Mouse (Mus musculus): ENCODE results near the gene Hist1h2bq. TPM values are rescaled to one million over a fixed set of nuclear protein-coding genes. Genes with fewer than 3 reads are reported as not detected.
"Not testable (repeated sequence)": the region's sequence is repeated elsewhere in the genome, so short reads cannot be mapped to it uniquely, and the experiment has no call there.

Gene Hist1h2bq
- 1.5 and 1.9 TPM in 2 replicates for polyA plus RNA-seq (2012; rRNA removed)

DNA sequence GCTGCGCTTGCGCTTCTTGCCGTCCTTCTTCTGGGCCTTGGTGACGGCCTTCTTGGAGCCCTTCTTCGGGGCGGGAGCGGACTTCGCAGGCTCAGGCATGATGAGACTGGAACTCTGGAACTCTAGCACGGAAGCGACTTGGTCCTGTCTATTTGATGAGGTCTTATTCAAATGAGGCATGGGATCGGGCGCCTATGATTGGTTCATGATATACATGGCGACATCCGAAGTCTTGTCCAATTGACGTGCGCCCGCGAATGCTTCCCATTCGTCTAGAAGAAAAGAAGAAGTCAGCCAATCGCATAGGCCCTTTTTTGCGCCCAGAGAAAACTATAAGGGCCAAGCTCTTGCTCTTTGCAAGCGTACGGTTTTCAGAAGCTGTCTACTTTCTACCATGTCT, at the start of gene Hist1h2bq, which contains the start of gene Hist1h2ao:
Gene Hist1h2bq (minus strand): TSS at position 125 of the 400 bp plus-strand sequence.
Gene Hist1h2ao (plus strand): TSS at position 393 of the 400 bp plus-strand sequence.
- DNase-seq (ENCODE audit: extremely low spot score in 1 of 2, low spot score in 1 of 2), result not testable (repeated sequence)

DNA sequence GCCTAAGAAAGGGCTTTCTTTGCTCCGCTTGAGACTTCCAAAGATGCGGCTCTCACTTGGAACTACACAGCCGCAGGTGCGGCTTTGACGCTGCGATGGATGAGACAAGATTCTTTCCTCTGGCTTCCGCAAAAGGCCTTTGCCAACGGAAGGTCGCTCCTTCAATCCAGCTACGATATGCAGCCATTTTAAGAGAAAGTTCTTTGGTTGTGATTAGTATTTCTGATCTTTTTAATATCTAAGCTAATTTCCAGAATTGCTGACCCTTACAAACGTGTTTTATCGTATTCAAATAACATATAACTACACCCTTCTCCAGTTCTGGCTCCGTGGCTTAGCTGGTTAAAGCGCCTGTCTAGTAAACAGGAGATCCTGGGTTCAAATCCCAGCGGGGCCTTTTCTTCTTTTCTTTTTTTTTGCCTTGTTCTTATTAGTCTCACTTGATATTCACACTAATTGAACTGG, 45.7 kb upstream of the Hist1h2bq start:
- peak; percentile 20 to 96 for DNase-seq (ENCODE audit: extremely low spot score in 1 of 2, low spot score in 1 of 2)

DNA sequence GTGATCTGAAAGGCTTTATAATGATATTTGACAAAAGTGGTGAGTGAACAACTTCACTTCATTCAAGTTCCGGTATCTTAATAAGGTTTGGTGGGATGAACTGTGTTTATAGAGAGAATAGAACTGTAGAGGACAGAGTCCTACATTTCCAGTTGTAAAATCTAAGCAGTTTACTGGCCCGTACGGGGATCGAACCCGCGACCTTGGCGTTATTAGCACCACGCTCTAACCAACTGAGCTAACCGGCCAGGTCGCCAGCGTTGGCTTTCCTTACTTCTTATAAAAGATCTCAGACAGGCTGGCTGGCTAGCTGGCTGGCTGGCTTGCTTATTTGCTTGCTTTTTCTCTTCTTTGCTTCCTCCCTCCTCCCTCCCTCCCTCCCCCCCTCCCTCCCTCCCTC, 45.1 kb upstream of the Hist1h2bq start:
- peak; percentile 71 to 96 for DNase-seq (ENCODE audit: extremely low spot score in 1 of 2, low spot score in 1 of 2)

DNA sequence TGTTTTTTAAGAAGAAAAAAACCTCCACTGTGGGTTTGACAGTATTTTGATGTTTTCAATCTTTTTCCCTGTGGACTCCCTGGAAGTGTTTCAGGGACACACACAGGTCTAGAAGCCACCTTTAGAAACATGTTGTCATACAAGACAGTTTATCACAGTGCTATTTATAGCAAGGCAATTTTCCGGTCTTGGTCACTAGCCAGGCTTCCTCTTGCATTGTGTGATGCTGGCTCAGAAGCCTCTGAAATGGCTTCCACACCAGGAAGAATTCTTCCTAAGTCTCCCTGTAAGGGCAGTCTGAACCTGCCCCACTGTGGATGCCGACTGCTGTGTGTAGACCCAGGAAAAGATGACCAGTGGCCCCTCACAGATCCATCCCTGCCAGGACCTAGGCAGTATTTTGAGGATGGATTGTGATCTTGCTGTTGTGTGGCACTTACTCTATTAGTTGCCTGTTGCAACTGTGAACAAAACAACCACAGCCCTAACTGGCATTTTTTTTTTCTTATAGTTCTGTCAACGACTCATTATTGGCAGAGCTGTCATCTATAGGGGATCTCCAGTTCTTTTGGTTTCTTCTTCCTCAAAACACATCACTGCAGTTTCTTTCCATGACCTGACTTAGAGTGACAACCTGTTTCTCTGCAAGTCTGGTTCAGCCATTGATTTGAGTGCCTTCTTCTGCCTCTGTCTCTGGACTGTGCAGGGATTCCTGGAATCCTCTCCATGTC, 42.4 kb upstream of the Hist1h2bq start:
- no peak for DNase-seq (ENCODE audit: extremely low spot score in 1 of 2, low spot score in 1 of 2)

DNA sequence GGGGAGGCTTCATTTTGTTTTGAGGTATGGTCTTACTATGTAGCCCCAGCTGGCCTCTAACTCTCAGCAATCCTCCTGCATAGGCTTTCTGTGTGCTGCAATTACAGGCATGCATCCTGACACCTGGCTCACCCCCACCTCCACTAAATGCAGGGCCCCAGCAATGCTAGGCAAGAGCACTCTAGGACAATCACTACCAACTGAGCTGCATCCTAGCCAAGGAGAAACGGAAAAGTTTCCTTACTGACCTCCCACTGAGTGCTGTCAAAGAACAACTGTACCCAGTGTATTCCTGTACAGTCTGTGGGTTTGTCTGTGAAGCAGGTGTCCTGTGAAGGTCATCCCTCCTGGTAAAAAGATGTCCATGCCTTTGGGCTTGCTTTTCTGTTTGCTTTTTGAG, 40.7 kb upstream of the Hist1h2bq start:
- not testable (repeated sequence) for DNase-seq (ENCODE audit: extremely low spot score in 1 of 2, low spot score in 1 of 2)

DNA sequence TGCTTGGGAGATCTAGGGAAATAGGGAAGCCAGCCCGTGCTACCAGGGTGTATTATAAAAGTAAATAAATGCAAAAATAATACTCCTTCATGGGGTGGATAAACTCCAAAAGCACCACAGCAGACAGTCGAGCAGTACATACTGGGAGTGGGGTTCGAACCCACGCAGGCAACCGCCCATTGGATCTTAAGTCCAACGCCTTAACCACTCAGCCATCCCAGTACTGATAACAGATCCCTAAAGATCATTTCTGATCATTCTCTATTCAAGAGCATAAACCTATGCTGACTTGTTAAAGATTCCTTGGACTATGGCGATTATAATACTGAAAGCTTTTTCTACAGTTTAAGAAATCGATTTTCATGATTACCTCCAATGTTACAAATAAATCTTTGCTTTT, 37.9 kb upstream of the Hist1h2bq start:
- DNase-seq (ENCODE audit: extremely low spot score in 1 of 2, low spot score in 1 of 2), result peak in 1 of 2 experiments; percentile 27

DNA sequence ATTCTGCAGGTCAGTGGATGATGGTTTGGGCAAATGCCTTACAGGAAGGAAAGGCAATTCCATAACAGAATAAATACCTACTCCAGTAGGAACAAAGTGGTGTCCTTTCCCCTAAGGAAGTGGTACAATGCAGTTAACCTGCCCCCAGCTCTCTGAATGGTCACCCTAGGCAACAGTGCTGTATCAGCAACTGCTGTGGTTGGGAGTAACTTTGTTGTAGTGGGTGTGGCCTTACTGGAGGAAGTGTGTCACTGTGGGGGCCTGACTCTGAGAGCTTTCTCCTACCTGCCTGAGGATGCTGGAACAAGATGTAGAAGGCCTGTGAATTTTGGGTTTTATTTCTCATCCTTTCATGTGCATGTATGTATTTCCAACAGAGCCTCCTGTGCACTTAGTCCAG, 36.4 kb upstream of the Hist1h2bq start:
- not testable (repeated sequence) for DNase-seq (ENCODE audit: extremely low spot score in 1 of 2, low spot score in 1 of 2)

DNA sequence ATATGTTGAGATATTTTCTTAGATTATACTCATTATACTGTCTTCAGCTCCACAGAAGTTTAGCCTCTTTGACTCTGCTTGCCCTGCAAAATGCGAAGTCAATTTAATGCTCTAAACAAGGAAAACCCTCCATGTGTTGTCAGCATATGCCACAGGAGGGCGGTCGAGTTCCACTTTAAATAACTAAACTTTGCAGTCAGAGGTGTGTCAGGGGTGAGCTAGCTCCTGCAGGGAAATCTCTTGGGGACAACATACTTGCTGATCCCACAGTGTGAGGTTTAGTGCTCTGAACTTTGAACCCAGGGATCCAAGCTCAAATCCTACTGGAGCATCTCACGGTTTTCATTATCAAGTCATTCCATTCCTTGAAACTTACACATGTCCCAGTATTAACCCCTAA, 30.5 kb upstream of the Hist1h2bq start:
- not testable (repeated sequence) for DNase-seq (ENCODE audit: extremely low spot score in 1 of 2, low spot score in 1 of 2)

DNA sequence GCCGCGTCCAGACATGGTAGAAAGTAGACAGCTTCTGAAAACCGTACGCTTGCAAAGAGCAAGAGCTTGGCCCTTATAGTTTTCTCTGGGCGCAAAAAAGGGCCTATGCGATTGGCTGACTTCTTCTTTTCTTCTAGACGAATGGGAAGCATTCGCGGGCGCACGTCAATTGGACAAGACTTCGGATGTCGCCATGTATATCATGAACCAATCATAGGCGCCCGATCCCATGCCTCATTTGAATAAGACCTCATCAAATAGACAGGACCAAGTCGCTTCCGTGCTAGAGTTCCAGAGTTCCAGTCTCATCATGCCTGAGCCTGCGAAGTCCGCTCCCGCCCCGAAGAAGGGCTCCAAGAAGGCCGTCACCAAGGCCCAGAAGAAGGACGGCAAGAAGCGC, 23.5 kb upstream of the Hist1h2bq start, which contains the start of the genes Hist1h2ap and Hist1h2br:
Gene Hist1h2ap (minus strand): TSS at position 47 of the 400 bp plus-strand sequence.
Gene Hist1h2br (plus strand): TSS at position 283 of the 400 bp plus-strand sequence.
- DNase-seq (ENCODE audit: extremely low spot score in 1 of 2, low spot score in 1 of 2), result not testable (repeated sequence)

DNA sequence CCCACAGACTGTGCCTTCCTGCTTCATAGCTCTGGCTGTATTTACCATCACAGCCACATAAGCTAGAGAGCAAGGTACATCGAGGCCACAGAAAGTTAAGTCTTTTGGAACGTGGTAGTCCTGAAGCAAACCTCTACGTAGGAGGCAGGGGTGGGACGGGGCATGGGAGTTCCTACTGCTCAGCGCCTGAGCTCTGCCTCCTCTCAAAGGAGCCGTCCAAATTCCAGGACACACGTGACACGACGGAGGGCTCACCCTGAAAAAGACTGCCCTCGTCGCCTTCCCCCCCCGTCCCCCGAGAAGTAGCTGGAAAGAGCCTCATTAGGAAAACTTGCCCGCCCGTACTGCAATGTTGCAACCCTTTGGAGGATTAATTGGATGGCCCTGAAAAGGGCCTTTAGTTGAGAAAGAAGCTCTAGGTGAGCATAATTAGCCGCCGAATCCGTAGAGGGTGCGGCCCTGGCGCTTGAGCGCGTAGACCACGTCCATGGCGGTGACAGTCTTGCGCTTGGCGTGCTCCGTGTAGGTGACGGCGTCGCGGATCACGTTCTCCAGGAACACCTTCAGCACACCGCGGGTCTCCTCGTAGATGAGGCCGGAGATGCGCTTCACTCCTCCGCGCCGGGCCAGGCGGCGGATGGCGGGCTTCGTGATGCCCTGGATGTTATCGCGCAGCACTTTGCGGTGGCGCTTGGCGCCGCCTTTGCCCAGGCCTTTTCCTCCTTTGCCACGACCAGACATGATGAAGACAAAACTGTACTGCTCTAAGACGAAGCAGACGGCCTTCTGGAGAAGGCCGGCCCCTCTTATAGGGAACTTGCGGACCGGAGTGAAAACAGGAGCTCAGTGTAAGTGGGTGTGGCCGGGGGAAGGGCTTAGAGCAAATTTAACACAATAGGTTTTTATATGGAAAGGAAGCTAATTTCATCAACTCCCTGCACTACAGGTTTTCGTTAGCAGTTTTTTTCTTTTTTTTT, 21.7 kb upstream of the Hist1h2bq start, which contains the start of gene Hist1h4n:
Gene Hist1h4n (minus strand): TSS at position 779 of the 977 bp plus-strand sequence.
- peak in 1 of 2 experiments; percentile 60 for DNase-seq (ENCODE audit: extremely low spot score in 1 of 2, low spot score in 1 of 2)

DNA sequence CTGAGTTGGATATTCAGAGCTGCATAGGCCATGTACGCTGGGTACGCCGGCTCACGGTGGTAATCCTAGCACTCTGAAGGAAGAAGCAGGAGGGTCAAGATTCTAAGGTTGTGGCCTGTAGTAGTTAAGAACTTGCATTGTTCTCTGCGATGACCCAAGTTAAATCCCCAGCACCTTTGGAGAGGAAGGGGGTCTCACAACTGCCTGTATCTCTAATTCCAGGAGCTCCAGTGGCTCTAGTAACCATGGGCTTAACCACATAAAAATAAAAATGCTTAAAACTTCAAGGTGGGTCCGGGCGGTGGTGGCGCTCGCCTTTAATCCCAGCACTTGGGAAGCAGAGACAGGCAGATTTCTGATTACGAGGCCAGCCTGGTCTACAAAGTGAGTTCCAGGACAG, 20.3 kb upstream of the Hist1h2bq start:
- DNase-seq (ENCODE audit: extremely low spot score in 1 of 2, low spot score in 1 of 2), result no peak

DNA sequence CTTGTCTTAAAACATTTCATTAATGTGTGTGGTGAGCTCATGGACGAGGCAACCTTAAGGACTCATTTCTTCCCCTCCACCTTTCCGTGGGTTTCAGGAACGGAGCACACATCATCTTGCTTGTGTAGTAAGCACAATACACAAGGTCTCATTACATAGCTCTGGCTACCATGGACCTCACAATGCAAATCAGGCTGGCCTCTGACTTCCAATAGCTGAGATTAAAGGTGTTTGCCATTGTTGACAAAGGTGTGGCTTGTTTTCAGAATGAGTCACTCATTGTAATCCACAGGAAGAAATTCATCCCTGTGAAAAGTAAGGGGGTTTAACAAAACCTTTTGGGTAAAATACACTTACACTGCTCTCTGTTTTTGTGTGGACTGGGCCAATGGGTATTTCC, 18.5 kb upstream of the Hist1h2bq start:
- DNase-seq (ENCODE audit: extremely low spot score in 1 of 2, low spot score in 1 of 2), result no peak

DNA sequence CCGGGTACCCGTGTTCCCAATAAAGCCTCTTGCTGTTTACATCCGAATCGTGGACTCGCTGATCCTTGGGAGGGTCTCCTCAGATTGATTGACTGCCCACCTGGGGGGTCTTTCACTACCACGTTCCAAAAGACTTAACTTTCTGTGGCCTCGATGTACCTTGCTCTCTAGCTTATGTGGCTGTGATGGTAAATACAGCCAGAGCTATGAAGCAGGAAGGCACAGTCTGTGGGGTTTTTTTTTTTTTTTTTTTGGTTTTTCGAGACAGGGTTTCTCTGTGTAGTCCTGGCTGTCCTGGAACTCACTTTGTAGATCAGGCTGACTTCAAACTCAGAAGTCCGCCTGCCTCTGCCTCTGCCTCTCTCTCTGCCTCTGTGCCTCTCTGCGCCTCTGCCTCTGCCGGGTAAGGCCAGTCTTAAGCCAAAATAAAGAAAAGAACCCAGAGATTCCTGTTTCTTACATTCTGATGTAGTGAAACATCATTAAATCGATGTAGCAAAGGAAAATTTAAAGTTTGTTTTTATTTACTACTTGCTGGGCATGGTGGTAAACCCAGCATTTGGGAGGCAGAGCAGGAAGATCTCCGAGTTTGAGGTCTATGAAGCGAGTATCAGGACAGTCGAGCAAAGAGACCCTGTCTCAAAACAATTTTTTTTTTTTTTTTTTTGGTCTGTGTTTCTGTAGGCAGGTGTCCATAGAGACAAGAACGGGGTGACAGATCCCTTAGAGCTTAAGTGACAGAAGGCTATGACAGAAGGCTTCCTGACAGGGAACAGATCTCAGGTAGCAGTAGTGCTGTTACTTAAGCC, 10.3 kb upstream of the Hist1h2bq start:
- DNase-seq (ENCODE audit: extremely low spot score in 1 of 2, low spot score in 1 of 2), result not testable (repeated sequence)

DNA sequence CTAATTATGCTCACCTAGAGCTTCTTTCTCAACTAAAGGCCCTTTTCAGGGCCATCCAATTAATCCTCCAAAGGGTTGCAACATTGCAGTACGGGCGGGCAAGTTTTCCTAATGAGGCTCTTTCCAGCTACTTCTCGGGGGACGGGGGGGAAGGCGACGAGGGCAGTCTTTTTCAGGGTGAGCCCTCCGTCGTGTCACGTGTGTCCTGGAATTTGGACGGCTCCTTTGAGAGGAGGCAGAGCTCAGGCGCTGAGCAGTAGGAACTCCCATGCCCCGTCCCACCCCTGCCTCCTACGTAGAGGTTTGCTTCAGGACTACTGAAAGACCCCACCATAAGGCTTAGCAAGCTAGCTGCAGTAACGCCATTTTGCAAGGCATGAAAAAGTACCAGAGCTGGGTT, 2.1 kb upstream of the Hist1h2bq start:
- DNase-seq (ENCODE audit: extremely low spot score in 1 of 2, low spot score in 1 of 2), result not testable (repeated sequence)

DNA sequence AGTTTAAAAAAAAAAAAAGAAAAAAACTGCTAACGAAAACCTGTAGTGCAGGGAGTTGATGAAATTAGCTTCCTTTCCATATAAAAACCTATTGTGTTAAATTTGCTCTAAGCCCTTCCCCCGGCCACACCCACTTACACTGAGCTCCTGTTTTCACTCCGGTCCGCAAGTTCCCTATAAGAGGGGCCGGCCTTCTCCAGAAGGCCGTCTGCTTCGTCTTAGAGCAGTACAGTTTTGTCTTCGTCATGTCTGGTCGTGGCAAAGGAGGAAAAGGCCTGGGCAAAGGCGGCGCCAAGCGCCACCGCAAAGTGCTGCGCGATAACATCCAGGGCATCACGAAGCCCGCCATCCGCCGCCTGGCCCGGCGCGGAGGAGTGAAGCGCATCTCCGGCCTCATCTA, 1.5 kb upstream of the Hist1h2bq start, which contains the start of gene Hist1h4m:
Gene Hist1h4m (plus strand): TSS at position 208 of the 400 bp plus-strand sequence.
- DNase-seq (ENCODE audit: extremely low spot score in 1 of 2, low spot score in 1 of 2), result peak in 1 of 2 experiments; percentile 76

DNA sequence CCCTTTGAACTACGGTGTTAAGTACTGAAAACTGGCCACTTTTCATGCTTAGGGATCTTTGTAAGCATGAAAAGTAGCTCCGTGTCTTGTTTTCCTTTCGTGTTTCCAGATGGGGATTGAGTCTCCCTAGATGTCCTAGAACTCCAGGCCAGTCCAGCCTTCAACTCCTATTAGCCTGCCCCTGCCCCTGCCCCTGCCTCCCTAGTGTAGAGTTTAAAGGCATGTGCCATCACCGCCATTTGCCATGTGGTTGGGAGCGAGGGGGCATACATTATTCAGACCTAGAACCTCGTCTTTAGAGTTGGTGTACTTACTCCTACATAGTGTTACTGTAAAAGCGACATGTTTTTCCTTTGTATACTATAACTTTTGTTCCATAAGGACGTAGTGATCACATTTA, 1.1 kb upstream of the Hist1h2bq start:
- not testable (repeated sequence) for DNase-seq (ENCODE audit: extremely low spot score in 1 of 2, low spot score in 1 of 2)

DNA sequence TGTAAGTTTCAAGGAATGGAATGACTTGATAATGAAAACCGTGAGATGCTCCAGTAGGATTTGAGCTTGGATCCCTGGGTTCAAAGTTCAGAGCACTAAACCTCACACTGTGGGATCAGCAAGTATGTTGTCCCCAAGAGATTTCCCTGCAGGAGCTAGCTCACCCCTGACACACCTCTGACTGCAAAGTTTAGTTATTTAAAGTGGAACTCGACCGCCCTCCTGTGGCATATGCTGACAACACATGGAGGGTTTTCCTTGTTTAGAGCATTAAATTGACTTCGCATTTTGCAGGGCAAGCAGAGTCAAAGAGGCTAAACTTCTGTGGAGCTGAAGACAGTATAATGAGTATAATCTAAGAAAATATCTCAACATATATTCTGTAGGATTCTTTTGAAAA, 6.9 kb downstream of the Hist1h2bq start:
- DNase-seq (ENCODE audit: extremely low spot score in 1 of 2, low spot score in 1 of 2), result not testable (repeated sequence)

DNA sequence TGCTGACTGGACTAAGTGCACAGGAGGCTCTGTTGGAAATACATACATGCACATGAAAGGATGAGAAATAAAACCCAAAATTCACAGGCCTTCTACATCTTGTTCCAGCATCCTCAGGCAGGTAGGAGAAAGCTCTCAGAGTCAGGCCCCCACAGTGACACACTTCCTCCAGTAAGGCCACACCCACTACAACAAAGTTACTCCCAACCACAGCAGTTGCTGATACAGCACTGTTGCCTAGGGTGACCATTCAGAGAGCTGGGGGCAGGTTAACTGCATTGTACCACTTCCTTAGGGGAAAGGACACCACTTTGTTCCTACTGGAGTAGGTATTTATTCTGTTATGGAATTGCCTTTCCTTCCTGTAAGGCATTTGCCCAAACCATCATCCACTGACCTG, 12.8 kb downstream of the Hist1h2bq start:
- not testable (repeated sequence) for DNase-seq (ENCODE audit: extremely low spot score in 1 of 2, low spot score in 1 of 2)

DNA sequence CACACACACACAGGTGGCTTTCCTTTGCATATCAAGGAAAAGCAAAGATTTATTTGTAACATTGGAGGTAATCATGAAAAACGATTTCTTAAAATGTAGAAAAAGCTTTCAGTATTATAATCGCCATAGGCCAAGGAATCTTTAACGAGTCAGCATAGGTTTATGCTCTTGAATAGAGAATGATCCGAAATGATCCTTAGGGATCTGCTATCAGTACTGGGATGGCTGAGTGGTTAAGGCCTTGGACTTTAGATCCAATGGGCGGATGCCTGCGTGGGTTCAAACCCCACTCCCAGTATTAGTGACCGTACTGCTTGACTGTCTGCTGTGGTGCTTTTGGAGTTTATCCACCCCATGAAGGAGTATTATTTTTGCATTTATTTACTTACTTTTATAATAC, 14.4 kb downstream of the Hist1h2bq start:
- peak in 1 of 2 experiments; percentile 28 for DNase-seq (ENCODE audit: extremely low spot score in 1 of 2, low spot score in 1 of 2)

All from frontal cortex, adult 2 months (tissue).